Mouse (Mus musculus) CH12F3 (cell line): ENCODE data around the gene Vmn1r221.
"Not testable (repeated sequence)": the region's sequence is repeated elsewhere in the genome, so short reads cannot be mapped to it uniquely, and the experiment has no call there.

ENCODE experiments used
- in situ Hi-C: fragments of 300-500 bp; cut with MboI; formaldehyde crosslinking; loops from 2 replicates; pipeline ENCODE4 v1.14.3; 2020; ENCODE audit warnings: low sequenced_read_pairs

The Vmn1r221 gene

DNA sequence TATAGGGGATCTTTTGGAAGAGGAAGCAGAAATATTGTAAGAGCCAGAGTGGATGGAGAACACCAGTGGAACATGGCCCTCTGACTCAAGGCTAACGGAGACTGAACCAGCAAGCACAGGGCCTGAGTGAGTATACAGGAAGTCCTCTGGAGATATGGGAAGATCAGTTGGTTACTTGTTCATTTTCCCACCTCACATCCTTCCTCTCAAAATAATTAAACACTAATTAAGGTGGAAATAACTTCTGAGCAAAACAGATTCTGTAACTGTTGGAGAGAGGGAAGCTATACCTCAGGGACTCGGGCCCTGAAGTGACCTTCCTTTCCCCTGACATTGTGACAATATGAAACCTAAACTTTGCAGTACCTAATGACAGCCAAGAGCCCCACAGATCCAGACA is at the start of gene Vmn1r221:
Gene Vmn1r221, plus strand, starts transcription at position 301 of the 400 bp plus-strand sequence.
- in situ Hi-C loops: not testable (repeated sequence)

GRCm38 (mm10) chr13:23166471-23166870 is 47.5 kb upstream of the Vmn1r221 start:
- in situ Hi-C loops: not testable (repeated sequence)

DNA sequence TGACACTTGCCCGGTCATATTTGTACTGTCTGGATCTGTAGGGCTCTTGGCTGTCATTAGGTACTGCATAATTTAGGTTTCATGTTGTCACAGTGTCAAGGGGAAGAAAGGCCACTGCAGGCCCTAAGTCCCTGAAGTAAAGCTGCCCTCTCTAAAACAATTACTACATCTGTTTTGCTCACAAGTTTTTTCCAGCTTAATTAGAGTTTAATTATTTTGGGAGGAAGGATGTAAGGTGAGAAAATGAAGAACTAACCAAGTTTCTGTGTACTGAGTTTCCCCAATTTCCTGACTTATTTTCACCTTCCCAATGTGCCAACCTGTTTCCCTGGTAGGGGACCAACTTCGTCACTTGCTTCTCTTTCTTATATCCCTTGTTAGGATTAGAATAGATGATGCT is 26.1 kb upstream of the Vmn1r221 start, which contains the start of gene Vmn1r220:
Gene Vmn1r220, minus strand, starts transcription at position 101 of the 400 bp plus-strand sequence.
- in situ Hi-C loops: no loop called here

- in situ Hi-C loops: not testable (repeated sequence)
These were observed 10.0 kb upstream of the Vmn1r221 start for GRCm38 (mm10) chr13:23203885-23204284.

- in situ Hi-C loops: loop anchor here (25.0 kb wide), 1 partner anchor 1149 kb away; the partner anchor contains the start of gene Vmn1r188
These were observed 21.9 kb downstream of the Vmn1r221 start, which contains the start of gene Vmn1r222 for GRCm38 (mm10) chr13:23235847-23236246. Gene Vmn1r222 (minus strand): TSS chr13:23235947.

- in situ Hi-C loops: loop anchor here (25.0 kb wide), 1 partner anchor 1160 kb away; the partner anchor contains the start of gene Vmn1r188
These were observed 32.9 kb downstream of the Vmn1r221 start, which contains the start of gene Vmn1r223 for GRCm38 (mm10) chr13:23246834-23247233. Gene Vmn1r223 (plus strand): TSS chr13:23247134.

- in situ Hi-C loops: no loop called here
These were observed 44.7 kb downstream of the Vmn1r221 start for GRCm38 (mm10) chr13:23258546-23259048.

DNA sequence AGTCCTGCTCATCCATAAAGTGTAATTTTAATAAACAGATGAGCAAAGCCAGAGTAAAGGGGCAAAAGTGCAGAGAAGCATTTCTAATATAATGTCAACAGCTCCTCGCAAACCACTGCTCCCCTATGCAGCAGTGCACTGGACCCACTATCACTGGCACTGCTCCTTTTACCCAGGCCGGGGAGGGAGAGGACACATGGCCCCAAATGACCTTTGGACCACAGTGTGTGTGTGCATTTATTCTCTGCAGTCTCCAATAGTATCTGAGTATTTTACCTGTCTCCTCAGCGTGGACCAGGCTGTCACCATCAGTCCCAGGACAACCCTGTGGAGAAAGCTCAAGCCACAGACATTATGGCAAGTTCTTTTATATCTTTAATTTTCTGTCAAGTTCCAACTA is 54.7 kb downstream of the Vmn1r221 start:
- in situ Hi-C loops: not testable (repeated sequence)

DNA sequence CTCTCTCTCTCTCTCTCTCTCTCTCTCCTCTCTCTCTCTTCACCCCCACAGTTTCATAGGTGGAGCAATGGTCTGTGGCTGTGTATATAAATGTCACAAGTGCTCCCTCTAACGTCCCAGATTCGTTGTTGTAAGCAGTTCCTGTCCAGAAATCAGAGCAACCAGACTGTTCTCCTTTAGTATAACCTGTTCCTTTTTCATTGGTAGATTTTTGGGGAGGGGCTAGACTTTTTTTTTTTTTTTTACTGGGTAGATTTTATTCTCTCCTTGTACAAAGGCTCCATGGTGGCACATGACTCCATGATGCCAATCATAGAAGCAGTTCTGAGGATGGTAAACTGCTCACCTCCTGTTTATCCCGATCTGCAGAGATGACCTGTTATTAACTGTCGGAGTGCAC is 55.2 kb downstream of the Vmn1r221 start:
- in situ Hi-C loops: not testable (repeated sequence)

DNA sequence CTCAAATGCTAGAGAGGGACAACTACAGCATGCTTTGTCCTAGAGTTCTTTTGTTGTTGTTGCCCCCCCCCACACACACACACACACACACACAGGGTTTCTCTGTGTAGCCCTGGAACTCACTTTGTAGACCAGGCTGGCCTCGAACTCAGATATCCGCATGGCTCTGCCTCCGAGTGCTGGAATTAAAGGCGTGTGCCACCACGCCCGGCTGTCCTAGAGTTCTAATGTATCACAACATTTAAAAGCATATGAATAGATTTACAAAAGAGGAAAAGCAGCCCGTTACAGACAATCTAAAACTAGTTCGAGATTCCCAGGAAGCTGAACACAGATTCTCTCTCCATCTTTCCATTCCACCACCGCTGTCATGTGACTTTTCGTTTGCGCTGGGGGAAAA is 55.8 kb downstream of the Vmn1r221 start:
- in situ Hi-C loops: no loop called here

DNA sequence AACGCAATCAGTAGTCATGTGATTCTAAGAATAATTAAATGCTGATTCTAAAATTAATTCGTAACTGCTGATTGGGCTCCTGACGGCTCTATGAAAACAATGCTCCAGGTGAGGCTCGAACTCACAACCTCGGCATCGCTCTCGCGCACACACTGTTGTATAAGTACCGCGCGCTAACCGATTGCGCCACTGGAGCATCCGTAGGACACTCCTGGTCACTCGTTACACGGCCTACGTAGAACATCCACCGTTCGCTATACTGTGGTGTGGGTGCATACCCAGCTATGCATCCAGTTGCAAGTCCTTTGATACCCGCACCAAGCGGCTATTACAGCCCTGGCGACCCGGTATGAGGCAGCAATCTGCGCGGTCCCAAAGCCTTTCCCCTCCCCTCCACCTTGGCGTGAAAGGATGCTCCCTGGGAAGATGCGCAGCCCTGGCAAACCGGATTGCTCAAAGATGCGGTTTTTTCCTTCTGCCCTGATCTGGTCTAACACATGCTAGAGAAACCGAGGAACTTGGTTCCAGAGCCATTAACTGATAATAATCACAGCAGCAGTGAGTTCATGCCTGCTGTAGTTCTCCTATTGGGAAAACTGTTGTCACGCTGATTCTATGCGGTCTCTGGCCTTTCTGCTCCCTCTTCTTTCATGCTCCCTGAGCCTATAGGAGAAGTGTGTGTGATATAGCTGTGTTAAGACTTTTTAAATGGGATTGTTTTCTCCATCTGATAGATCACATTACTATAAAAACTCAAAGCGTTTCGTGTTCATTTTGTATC is 56.6 kb downstream of the Vmn1r221 start:
- in situ Hi-C loops: no loop called here
